Mouse (Mus musculus) layer of hippocampus, postnatal 14 days (tissue): ENCODE results near the gene 1600002K03Rik. TPM values are rescaled to one million over a fixed set of nuclear protein-coding genes. Genes with fewer than 3 reads are reported as not detected.
A peak's percentile ranks its signal among the peaks of the same experiment; 100 is the strongest.
"Not testable (repeated sequence)": the region's sequence is repeated elsewhere in the genome, so short reads cannot be mapped to it uniquely, and the experiment has no call there.

Experiments used
- DNase-seq, 2 experiments: peaks; one replicate each; pipeline ENCODE4 v3.0.0; 2021 to 2022; ENCODE audit warnings: low spot score in 2 of 2, mixed read lengths in 1 of 2
- total RNA-seq, 2 experiments: library from RNA; stranded (reverse); gene quantifications; 2 replicates each; pipeline ENCODE4 v1.2.3; 2021

Gene 1600002K03Rik
- total RNA-seq, 2 experiments from 2014 or later = 5.1 to 5.2 TPM

- DNase-seq = no peak
These were observed 7.5 kb downstream of the 1600002K03Rik start for GRCm38 (mm10) chr10:80180288-80180687.

- DNase-seq = no peak
These were observed 8.1 kb downstream of the 1600002K03Rik start for GRCm38 (mm10) chr10:80180823-80181222.

GRCm38 (mm10) chr10:80182547-80182946, 9.8 kb downstream of the 1600002K03Rik start:
- no peak for DNase-seq

GRCm38 (mm10) chr10:80186649-80187048, 13.9 kb downstream of the 1600002K03Rik start:
- DNase-seq = no peak

DNA sequence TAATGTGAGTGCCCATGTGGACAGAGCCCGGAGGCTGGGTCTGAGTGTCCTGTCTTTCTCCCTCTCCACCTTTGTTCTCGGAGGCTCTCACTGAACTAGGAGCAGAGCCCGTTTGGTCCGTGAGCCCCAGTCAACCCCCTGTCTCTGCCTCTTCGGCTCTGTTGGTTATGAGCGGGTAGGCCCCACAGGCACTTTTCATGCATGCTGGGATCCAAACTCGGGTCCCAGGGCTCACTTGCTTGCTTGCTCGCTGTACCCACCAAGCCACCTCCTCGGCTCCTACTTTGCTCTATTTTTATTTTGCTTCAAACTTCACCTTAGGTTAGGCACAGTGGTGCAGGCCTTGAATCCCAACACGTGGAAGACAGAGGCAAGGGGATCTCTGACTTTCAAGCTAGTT, 15.0 kb downstream of the 1600002K03Rik start:
- DNase-seq = no peak

GRCm38 (mm10) chr10:80188453-80189024, 15.8 kb downstream of the 1600002K03Rik start:
- no peak for DNase-seq

GRCm38 (mm10) chr10:80189999-80190398, 17.3 kb downstream of the 1600002K03Rik start:
- DNase-seq = no peak

- DNase-seq = peak in 1 of 2 experiments; percentile 64
These were observed 17.8 kb downstream of the 1600002K03Rik start for GRCm38 (mm10) chr10:80190491-80191051.

- DNase-seq = no peak
These were observed 21.2 kb downstream of the 1600002K03Rik start for GRCm38 (mm10) chr10:80193976-80194375.

DNA sequence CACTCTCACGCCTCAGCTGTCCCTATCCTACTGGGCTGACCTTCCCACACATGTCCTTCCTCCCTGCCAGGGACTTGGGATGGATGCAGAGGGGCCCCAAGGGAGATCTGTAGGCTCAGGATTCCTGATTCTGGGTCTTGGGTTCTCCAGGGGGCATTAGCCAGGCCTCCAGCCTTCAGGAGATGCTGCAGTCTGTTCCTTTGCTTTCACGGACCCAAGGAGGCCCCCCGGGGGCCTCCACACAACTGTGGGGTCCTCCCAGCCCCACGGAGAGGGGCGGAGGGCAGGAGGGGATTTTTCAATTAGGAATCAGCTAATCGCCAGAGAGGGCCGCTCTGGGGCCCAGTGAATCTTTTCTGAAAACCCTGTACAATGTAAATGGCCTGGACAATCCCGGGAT, 21.7 kb downstream of the 1600002K03Rik start:
- no peak for DNase-seq

DNA sequence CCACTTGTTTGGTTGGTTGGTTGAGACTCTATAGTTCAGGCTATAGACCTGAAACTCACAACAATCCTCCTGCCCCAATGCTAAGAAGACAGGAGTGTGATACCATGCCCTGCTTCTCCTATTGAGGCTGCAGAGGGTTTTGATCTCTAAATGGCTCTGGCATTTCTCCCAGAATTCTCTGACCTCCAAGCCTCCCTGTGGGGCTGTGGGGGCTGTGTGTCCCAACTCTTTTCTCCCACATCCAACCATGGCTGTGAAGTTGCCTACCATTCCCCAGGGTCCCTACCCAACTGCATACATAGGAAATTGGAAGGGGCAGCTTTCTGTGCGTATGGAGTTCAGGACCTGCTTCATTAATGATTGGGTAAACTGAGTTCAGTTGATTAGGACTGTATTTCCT, 23.4 kb downstream of the 1600002K03Rik start:
- DNase-seq = no peak

DNA sequence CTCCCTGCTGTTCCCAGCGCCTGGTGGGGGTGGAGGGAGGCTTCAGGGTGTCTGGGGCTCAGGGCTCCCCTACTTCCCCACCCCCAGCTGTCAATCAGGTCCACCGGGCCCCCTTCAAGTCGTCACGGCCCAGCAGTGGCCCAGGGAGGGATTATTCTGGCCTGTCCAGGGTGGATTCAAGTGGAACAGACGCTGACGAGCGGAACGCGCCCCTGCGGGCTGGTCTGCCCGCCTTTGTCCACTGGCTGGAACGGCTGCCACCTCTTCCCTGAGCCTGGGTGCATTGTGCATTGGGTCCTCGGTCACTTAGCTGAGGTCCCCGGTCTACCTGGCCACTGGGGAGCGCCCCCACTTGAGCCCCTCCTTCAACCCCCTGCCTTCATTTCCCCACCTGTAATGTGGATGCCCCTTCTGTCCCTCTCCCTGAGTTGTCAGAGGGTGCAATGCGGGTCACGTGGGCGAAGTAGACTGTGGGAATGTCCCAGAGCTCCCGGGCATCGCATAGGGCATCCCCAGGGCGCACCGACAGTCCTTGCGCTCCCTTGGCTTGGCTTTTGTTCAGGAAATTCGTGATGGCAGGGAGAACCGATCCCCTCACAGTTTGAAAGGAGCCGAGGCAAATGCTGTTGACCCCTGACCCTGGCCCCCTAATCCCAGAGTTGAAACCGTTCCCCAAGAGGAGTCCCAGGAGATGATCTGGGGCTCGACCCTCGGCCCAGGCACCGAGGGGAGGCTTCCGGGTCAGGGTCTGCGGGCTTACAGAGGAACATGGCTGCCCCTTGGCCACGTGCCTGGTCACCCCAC, 24.2 kb downstream of the 1600002K03Rik start:
- no peak for DNase-seq

DNA sequence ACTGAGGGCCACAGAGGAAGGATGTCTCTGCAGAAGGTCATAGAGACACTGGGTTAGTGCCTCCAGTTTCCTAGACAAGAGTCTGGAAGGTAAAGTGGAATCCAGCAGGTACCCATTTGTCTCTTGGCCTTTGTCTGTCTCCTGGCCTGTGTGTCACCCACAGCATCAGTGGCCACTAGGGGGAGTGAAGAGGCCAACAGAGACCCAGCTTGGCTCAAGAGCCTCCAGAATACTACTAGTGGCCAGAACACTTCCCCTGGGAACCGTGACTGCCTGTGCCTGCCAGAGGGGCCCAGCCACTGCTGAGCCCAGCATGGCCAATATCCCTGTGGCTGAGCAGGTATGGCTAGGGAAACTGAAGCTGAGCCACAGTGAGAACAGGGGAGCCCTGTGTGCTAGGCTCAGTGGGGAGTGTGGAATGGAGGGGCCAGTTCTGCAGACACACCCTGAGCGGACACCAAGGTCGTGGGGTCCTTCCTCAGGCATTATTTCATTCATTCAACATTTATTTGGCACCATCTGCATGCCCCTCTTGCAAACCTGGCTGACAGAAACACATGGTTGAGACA, 26.8 kb downstream of the 1600002K03Rik start:
- DNase-seq = peak; percentile 60 to 84

DNA sequence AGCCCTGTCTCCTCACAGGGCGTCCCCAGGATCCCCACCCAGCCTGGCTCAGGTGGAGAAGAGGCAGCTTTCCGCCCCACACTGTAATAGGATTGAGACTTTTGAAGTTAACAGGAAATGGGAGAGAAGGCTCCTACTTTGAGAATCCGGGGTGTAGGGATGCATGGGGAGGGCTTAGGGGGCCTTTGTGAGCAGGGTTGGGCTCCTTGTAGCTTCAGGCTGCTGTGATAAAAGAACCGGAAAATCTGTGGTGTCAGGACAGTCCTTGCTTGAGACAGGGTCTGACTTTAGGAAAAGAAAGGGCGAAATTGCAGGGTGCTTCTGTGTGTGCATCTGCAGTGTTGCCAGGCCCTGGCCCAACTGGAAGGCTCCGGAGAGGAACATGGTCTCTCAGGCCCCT, 27.7 kb downstream of the 1600002K03Rik start:
- DNase-seq = no peak

GRCm38 (mm10) chr10:80204055-80204454, 31.3 kb downstream of the 1600002K03Rik start:
- DNase-seq = no peak

- no peak for DNase-seq
These were observed 34.5 kb downstream of the 1600002K03Rik start for GRCm38 (mm10) chr10:80207201-80207600.

- no peak for DNase-seq
These were observed 34.9 kb downstream of the 1600002K03Rik start for GRCm38 (mm10) chr10:80207676-80208075.

DNA sequence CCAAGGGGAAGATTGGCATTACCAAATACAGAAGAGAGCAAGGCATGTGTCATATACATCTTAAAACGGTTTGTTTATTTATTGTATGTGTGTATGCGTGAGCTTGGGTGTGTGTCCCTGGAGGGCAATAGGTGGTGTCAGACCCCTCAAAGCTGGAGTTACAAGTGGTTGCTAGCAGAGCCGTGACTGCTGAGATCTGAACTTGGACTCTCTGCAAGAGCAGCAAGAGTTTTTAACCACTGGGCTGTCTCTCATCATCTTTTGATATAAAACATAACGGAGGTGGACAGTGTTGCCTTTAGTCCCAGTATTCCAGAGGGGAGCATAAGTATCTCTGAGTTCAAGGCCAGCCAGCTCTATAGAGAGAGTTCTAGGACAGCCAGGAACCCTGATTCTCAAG, 35.5 kb downstream of the 1600002K03Rik start:
- DNase-seq = no peak

DNA sequence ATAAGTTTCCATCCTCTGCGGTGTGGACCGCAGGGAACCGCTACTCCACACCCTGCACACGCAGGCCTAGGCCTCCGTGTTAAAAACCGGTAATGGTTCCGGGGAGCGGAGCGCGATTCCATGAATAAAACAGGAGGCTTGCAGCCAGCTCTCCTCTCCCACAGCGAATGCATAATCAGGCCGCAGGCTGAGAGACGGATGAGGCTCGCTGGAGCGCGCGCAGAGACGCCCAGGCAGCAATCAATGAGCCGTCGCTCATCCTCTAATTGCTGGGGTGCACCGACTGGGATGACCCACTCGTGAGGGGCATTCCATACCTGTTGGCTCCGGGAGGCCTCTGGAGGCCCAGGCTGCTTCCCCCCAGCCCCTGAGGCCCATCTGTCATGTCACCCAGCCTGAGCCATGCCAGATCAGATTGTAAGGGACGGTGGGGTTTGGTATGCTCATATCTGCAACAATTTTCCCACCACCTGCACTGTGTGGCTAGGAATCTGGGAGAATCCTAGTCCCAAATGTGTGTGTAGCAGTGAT, 36.2 kb downstream of the 1600002K03Rik start:
- DNase-seq = peak in 1 of 2 experiments; percentile 50

DNA sequence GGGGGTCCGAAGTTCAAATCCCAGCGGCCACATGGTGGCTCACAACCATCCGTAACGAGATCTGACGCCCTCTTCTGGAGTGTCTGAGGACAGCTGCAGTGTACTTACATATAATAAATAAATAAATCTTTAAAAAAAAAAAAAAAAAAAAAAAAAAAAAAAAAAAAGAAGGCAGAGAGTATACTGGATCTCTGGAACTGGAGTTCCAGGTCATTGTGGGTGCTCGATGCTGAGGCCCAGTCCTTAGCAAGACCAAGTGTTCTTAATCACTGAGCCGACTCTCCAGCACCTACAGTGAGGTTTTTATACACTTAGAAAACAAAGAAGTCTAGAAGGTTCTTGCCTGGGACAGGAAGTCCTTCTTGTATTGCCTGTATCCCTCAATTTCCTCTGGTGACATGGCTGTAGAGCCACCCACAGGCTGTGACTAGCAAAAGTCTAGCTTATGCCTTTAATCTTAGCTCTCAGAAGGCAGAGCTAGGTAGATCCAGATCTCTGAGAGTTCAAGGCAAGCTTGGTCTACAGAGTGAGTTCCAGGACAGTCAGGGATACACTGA, 38.9 kb downstream of the 1600002K03Rik start:
- not testable (repeated sequence) for DNase-seq

- no peak for DNase-seq
These were observed 42.5 kb downstream of the 1600002K03Rik start for GRCm38 (mm10) chr10:80215048-80215772.
